Mouse (Mus musculus) cerebellum, postnatal 10 days (tissue): ENCODE data around the gene Cox6b2.

ENCODE experiments used
- DNase-seq, 2 experiments: peaks; one replicate each; pipeline ENCODE4 v3.0.0; 2021; ENCODE audit warnings: mixed read lengths in 2 of 2

Gene Cox6b2

DNA sequence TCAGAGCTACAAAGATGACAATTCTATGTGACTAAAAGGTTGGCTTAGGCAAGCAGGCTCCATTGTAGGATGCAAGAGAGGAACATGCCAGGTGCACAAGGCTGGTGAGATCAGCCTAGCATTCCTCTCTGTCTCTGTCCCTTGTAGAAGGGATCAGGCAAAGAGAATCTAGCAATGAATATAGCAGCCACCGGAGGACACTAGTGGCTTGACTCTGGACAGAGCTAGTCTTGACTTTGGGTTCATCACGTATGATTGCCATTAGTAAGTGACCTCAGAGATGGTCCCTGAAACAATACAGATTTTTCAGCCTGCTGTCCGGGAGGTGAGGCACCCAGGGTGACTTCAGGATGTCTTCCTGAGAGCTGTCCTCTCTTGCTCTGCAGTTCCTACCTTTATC lies 40.3 kb downstream of the Cox6b2 start:
- DNase-seq, result no peak

DNA sequence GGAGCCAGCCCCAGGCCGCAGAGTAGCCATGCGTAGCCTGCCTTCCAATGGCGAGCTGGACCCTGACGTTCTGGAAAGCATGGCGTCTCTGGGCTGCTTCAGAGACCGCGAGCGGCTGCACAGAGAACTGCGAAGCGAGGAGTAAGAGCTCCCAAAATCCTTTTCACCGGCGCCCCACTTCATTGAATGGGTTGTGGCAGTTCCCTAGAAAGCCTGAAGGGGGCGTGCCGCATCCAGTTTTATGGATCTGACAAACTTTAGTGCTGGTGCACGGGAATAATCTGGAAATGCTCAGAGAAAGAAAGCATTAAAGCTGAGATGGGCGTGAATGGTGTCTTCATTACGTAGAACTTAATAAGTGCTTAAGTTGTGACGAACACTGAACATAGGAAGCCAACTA lies 47.8 kb downstream of the Cox6b2 start:
- peak; percentile 62 to 75 for DNase-seq

DNA sequence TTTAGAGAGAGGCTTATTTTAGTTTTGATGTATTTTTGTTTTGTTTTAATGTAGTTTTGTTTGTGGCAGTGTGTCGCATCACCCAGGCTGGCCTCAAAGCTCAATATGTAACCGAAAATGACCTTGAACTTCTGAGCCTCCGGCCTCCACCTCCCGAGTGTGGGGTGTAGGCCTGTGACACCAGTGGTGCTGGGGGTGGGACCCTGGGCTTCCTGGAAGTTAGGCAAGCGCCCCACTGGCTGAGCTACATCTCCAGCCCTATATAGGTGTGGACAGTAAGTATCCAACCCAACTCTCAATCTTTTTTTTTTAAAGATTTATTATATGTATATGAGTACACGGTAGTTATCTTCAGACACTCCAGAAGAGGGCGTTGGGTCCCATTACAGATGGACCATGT lies 49.7 kb downstream of the Cox6b2 start:
- DNase-seq, result no peak

DNA sequence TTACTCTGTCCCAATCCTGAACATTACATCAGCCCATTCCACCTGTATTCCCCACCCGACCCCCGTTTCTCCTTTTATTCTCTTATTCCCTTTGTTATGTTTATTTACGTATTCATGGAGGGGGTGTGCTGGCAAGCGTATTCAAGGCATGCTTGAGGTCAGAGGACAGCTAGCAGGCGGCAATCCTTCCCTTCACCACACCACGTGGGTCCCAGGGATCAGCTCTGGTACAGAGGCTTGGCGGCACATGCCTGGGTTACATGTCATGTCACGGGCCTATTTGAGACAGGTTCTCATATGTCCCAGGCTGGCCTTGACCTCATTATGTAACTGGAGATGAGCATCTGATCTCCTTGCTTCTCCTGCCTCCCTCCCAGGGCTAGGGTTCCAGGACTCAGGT lies 50.6 kb downstream of the Cox6b2 start:
- DNase-seq, result no peak
